Mouse (Mus musculus) CH12.LX (cell line): ENCODE measurements around the gene C1rl. TPM values are rescaled to one million over a fixed set of nuclear protein-coding genes. Genes with fewer than 3 reads are reported as not detected.

Experiments used
- DNase-seq: peaks from one replicate; pipeline ENCODE4 v3.0.0-alpha.2; 2013; ENCODE audit errors: extremely low read depth
- H3K27ac ChIP-seq: 2 replicates; pipeline ENCODE4 v1.5.1; 2012; ENCODE audit warnings: low read depth, mild to moderate bottlenecking, control low read depth, moderate library complexity; ENCODE audit not compliant: insufficient read depth
- H3K27me3 ChIP-seq: replicated peaks from 2 replicates; pipeline ENCODE3; 2012; ENCODE audit warnings: inconsistent platforms
- H3K36me3 ChIP-seq, 2 experiments: replicated peaks in 1 of 2; 2 replicates each; pipeline versions ENCODE3 to v1.6.1; 2012; ENCODE audit warnings: inconsistent platforms in 1 of 2, low read length in 1 of 2, mild to moderate bottlenecking in 1 of 2, mixed read lengths in 1 of 2, moderate library complexity in 1 of 2; ENCODE audit not compliant: control insufficient read depth in 1 of 2, insufficient read depth in 1 of 2
- H3K4me1 ChIP-seq, 2 experiments: 2 replicates each; pipeline ENCODE4 v1.6.1; 2012; ENCODE audit warnings: inconsistent platforms in 1 of 2, moderate library complexity in 1 of 2; ENCODE audit not compliant: insufficient read depth in 2 of 2, control insufficient read depth in 1 of 2
- H3K4me2 ChIP-seq: 2 replicates; pipeline ENCODE4 v1.6.1; 2012; ENCODE audit warnings: low read depth, mild to moderate bottlenecking, control low read depth; ENCODE audit not compliant: poor library complexity, insufficient read depth, severe bottlenecking
- H3K4me3 ChIP-seq, 3 experiments: fragments of 150-350 bp in 1 of 3; sonication (generic) in 1 of 3; replicated peaks in 1 of 3; 2 replicates each; pipeline versions ENCODE3 to v1.5.1; 2011 to 2012; ENCODE audit warnings: low read depth in 2 of 3, low read length in 2 of 3, mild to moderate bottlenecking in 2 of 3, moderate library complexity in 2 of 3, control low read depth in 1 of 3, improper control_type of control experiment in 1 of 3, inconsistent platforms in 1 of 3, mixed read lengths in 1 of 3; ENCODE audit not compliant: poor library complexity in 1 of 3
- H3K79me2 ChIP-seq: replicated peaks from 2 replicates; pipeline ENCODE4 v1.6.1; 2012; ENCODE audit warnings: mild to moderate bottlenecking, moderate library complexity; ENCODE audit not compliant: control insufficient read depth, poor library complexity, insufficient read depth, severe bottlenecking; ENCODE audit errors: extremely low read depth
- H3K9ac ChIP-seq: 2 replicates; pipeline ENCODE4 v1.6.1; 2012; ENCODE audit warnings: low read depth, mild to moderate bottlenecking, control low read depth, moderate library complexity; ENCODE audit not compliant: insufficient read depth
- H3K9me3 ChIP-seq: replicated peaks from 2 replicates; pipeline ENCODE3; 2012; ENCODE audit warnings: low read length, inconsistent platforms, mixed read lengths
- BHLHE40 ChIP-seq: IDR thresholded peaks from 2 replicates; pipeline ENCODE4 v1.6.1; 2011; ENCODE audit warnings: mild to moderate bottlenecking, low read depth, low read length, improper control_type of control experiment
- CHD1 ChIP-seq: IDR thresholded peaks from 2 replicates; pipeline ENCODE4 v1.6.1; 2012; ENCODE audit warnings: low read depth, low read length, improper control_type of control experiment, inconsistent platforms
- CHD2 ChIP-seq: IDR thresholded peaks from 2 replicates; pipeline ENCODE4 v1.6.1; 2011; ENCODE audit warnings: low read length, improper control_type of control experiment
- E2F4 ChIP-seq: IDR thresholded peaks from 2 replicates; pipeline ENCODE4 v1.6.1; 2011; ENCODE audit warnings: low read depth, low read length, improper control_type of control experiment; ENCODE audit not compliant: insufficient replicate concordance
- ETS1 ChIP-seq: conservative IDR thresholded peaks from 2 replicates; pipeline ENCODE4 v1.6.1; 2012; ENCODE audit warnings: low read depth, mild to moderate bottlenecking, inconsistent platforms, low read length, improper control_type of control experiment, moderate library complexity
- IRF4 ChIP-seq: IDR thresholded peaks from 2 replicates; pipeline ENCODE4 v1.6.1; 2014; ENCODE audit warnings: low read depth, mild to moderate bottlenecking, inconsistent platforms, low read length, improper control_type of control experiment
- KAT2A ChIP-seq: IDR thresholded peaks from 2 replicates; pipeline ENCODE4 v1.6.1; 2012; ENCODE audit warnings: low read length, improper control_type of control experiment, inconsistent platforms; ENCODE audit not compliant: insufficient replicate concordance
- MAX ChIP-seq: IDR thresholded peaks from 2 replicates; pipeline ENCODE4 v1.6.1; 2011; ENCODE audit warnings: low read length, improper control_type of control experiment
- MAZ ChIP-seq: IDR thresholded peaks from 2 replicates; pipeline ENCODE4 v1.6.1; 2012; ENCODE audit warnings: low read depth, mild to moderate bottlenecking, inconsistent platforms, low read length, improper control_type of control experiment, moderate library complexity
- MEF2A ChIP-seq: IDR thresholded peaks from 2 replicates; pipeline ENCODE4 v1.6.1; 2014; ENCODE audit warnings: low read depth, mild to moderate bottlenecking, inconsistent platforms, low read length, improper control_type of control experiment, borderline replicate concordance
- MXI1 ChIP-seq: IDR thresholded peaks from 2 replicates; pipeline ENCODE4 v1.6.1; 2011; ENCODE audit warnings: mild to moderate bottlenecking, low read depth, low read length, improper control_type of control experiment
- MYC ChIP-seq: IDR thresholded peaks from 2 replicates; pipeline ENCODE4 v1.6.1; 2011; ENCODE audit warnings: low read depth, mild to moderate bottlenecking, improper control_type of control experiment, low read length
- NELFE ChIP-seq: IDR thresholded peaks from 2 replicates; pipeline ENCODE4 v1.6.1; 2011; ENCODE audit warnings: low read depth, low read length, improper control_type of control experiment
- NRF1 ChIP-seq: IDR thresholded peaks from 2 replicates; pipeline ENCODE4 v1.6.1; 2014; ENCODE audit warnings: low read depth, mild to moderate bottlenecking, inconsistent platforms, low read length, improper control_type of control experiment, moderate library complexity
- POLR2A ChIP-seq: IDR thresholded peaks from 2 replicates; pipeline ENCODE4 v1.6.1; 2011; ENCODE audit warnings: low read depth, mild to moderate bottlenecking, improper control_type of control experiment, low read length
- RAD21 ChIP-seq: IDR thresholded peaks from 2 replicates; pipeline ENCODE4 v1.6.1; 2011; ENCODE audit warnings: low read depth, mild to moderate bottlenecking, low read length, improper control_type of control experiment, moderate library complexity
- RCOR1 ChIP-seq: conservative IDR thresholded peaks from 2 replicates; pipeline ENCODE4 v1.6.1; 2012; ENCODE audit warnings: low read depth, mild to moderate bottlenecking, inconsistent platforms, low read length, improper control_type of control experiment
- SIN3A ChIP-seq: IDR thresholded peaks from 2 replicates; pipeline ENCODE4 v1.6.1; 2012; ENCODE audit warnings: low read length, improper control_type of control experiment, inconsistent platforms
- TBP ChIP-seq: conservative IDR thresholded peaks from 2 replicates; pipeline ENCODE4 v1.6.1; 2011; ENCODE audit warnings: low read depth, low read length, improper control_type of control experiment
- TCF12 ChIP-seq: IDR thresholded peaks from 2 replicates; pipeline ENCODE4 v1.6.1; 2014; ENCODE audit warnings: low read depth, mild to moderate bottlenecking, inconsistent platforms, low read length, improper control_type of control experiment
- ZC3H11A ChIP-seq: IDR thresholded peaks from 2 replicates; pipeline ENCODE4 v1.6.1; 2012; ENCODE audit warnings: low read depth, mild to moderate bottlenecking, inconsistent platforms, low read length, improper control_type of control experiment
- ZKSCAN1 ChIP-seq: IDR thresholded peaks from 2 replicates; pipeline ENCODE4 v1.6.1; 2012; ENCODE audit warnings: low read depth, inconsistent platforms, low read length, improper control_type of control experiment, borderline replicate concordance
- ZMIZ1 ChIP-seq: IDR thresholded peaks from 2 replicates; pipeline ENCODE4 v1.6.1; 2012; ENCODE audit warnings: low read depth, mild to moderate bottlenecking, inconsistent platforms, low read length, improper control_type of control experiment
- dilution Hi-C: fragments of 300-500 bp; cut with MboI; formaldehyde crosslinking; loops from 2 replicates; pipeline ENCODE4 v1.14.3; 2020; ENCODE audit warnings: low sequenced_read_pairs; ENCODE audit not compliant: extremely low pct_unique_long_range_greater_than_20kb, extremely low pct_ligation_motif_present
- in situ Hi-C: fragments of 300-500 bp; cut with MboI; formaldehyde crosslinking; loops from 3 replicates; pipeline ENCODE4 v1.14.3; 2019; ENCODE audit warnings: low sequenced_read_pairs, low pct_ligation_motif_present, low pct_unique_long_range_greater_than_20kb, mixed read lengths
- polyA plus RNA-seq: library from polyadenylated mRNA; unstranded; fragments of >175 nt; gene quantifications from 2 replicates; pipeline ENCODE4 v1.2.1, GENCODE M21; 2012; ENCODE audit warnings: low read depth; ENCODE audit not compliant: insufficient read length
- total RNA-seq, 2 experiments: library from RNA; depleted of rRNA; stranded (reverse); fragments of 300-350 nt in 1 of 2; fragments of >200 nt in 1 of 2; gene quantifications; 2 replicates each; pipeline ENCODE4 v1.2.3; 2012 to 2014

C1rl gene
- total and polyA plus RNA-seq, 3 experiments = 0.59 to 2.4 (median 1.2) TPM

DNA sequence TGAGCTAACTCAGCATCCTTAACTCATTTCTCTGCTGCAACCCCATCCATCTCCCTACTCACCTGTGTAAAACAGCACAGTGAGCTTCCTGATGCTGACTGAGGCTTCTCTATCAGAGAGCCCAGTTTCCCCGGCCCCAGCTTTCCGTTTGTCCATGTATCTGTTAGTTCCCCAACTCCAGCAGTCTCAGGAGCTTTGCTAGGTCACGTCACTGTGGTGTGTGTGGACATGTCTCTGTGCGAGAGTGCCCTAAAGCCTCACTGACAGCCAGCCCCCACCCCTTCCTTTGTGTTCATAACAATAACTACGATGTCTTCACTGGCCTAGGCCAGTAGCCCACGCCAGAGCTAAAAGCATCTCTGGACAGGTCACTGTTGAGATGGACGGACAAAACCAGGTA, 16.7 kb upstream of the C1rl start:
- H3K9ac ChIP-seq = peak overlapping the region; percentile 67; the same call in 1 of the 2 replicates
- H3K79me2 ChIP-seq = peaks cover 4% of the 10 kb centered on the region; the same call in 1 of the 2 replicates
- DNase-seq = no peak
- 0 out of 2 replicates have a peak, but pooled peaks have one; percentile 38 for TF ChIP-seq MAZ
- no peak for TF ChIP-seq E2F4
- peak overlapping the region; percentile 57 for H3K4me2 ChIP-seq
- H3K27ac ChIP-seq = peak overlapping the region; percentile 68
- dilution Hi-C loops (no loop called here), in situ Hi-C loops (loop anchor here (10.0 kb wide), 1 partner anchor 69 kb away; the partner anchor contains the start of gene C1s1)
- H3K4me1 ChIP-seq = peaks cover 17 to 48% of the 10 kb centered on the region in 2 experiments
- H3K27me3 ChIP-seq = peaks cover 29% of the 10 kb centered on the region
- H3K9me3 ChIP-seq = no peaks in the 10 kb centered on the region
- H3K36me3 ChIP-seq = no peaks in the 10 kb centered on the region
- H3K4me3 ChIP-seq = peak overlapping the region; percentile 45 to 51 (median 45)

GRCm38 (mm10) chr6:124476796-124477195, 16.1 kb upstream of the C1rl start:
- in situ Hi-C loops = loop anchor here (10.0 kb wide), 1 partner anchor 68 kb away; the partner anchor contains the start of gene C1s1
- H3K27ac ChIP-seq = peak overlapping the region; percentile 80

DNA sequence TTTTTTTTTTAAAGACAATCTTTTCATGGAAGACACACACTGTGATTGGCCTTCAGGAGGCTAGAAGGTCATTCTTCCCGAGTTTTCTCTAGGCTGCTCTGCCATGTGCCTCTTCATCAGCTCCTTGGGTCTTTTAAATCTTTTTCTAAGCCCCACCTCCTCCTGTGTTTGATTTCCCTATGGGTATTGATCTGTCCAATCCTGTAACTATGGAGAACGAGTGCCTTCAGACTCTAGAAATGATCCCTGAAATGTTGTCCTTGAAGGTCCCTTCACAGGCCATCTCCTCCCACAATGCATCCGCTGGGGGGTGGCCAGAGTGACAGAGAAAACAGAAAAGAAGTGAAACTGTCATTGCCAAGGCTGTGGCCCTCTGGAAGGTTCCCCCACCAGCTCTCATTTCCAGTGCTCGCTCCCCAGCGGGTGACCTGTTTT, 15.7 kb upstream of the C1rl start:
- Histone ChIP-seq H3K4me2 (peak overlapping the region; percentile 57), H3K9me3 (no peaks in the 10 kb centered on the region), H3K36me3 (no peaks in the 10 kb centered on the region), H3K4me3 (peak overlapping the region in 2 of 3 experiments; percentile 37 to 45), H3K9ac (peak overlapping the region; percentile 67), H3K27ac (peak overlapping the region; percentile 78), H3K27me3 (peaks cover 23% of the 10 kb centered on the region), H3K79me2 (peaks cover 4% of the 10 kb centered on the region; the same call in 1 of the 2 replicates), H3K4me1 (peaks cover 17 to 56% of the 10 kb centered on the region in 2 experiments)
- in situ Hi-C loops (loop anchor here (10.0 kb wide), 1 partner anchor 68 kb away; the partner anchor contains the start of gene C1s1), dilution Hi-C loops (no loop called here)
- TF ChIP-seq POLR2A (peak; percentile 60), RCOR1 (0 out of 2 replicates have a peak, but pooled peaks have one; percentile 37), CHD1 (peak; percentile 29; the same call in 1 of the 2 replicates), SIN3A (peak; percentile 78), ZMIZ1 (peak; percentile 51; the same call in 1 of the 2 replicates), NRF1 (no peak), ETS1 (no peak), CHD2 (peak; percentile 6; the same call in 1 of the 2 replicates), TCF12 (peak; percentile 17; the same call in 1 of the 2 replicates), ZC3H11A (no peak), MEF2A (no peak), TBP (peak; percentile 83), ZKSCAN1 (no peak), MYC (peak; percentile 70), IRF4 (peak; percentile 63; the same call in 1 of the 2 replicates), NELFE (0 out of 2 replicates have a peak, but pooled peaks have one; percentile 49), KAT2A (0 out of 2 replicates have a peak, but pooled peaks have one; percentile 20), MAX (peak; percentile 71; the same call in 1 of the 2 replicates)
- peak; percentile 72 for DNase-seq

More at GRCm38 (mm10) chr6:124476796-124477195, 16.1 kb upstream of the C1rl start:
- dilution Hi-C loops = no loop called here
- no peaks in the 10 kb centered on the region for H3K36me3 ChIP-seq
- H3K79me2 ChIP-seq = peaks cover 4% of the 10 kb centered on the region; the same call in 1 of the 2 replicates
- peaks cover 23% of the 10 kb centered on the region for H3K27me3 ChIP-seq
- H3K9ac ChIP-seq = peak overlapping the region; percentile 67
- peaks cover 17 to 54% of the 10 kb centered on the region in 2 experiments for H3K4me1 ChIP-seq
- peak overlapping the region; percentile 33 to 45 (median 37) for H3K4me3 ChIP-seq
- no peaks in the 10 kb centered on the region for H3K9me3 ChIP-seq
- peak overlapping the region; percentile 57 for H3K4me2 ChIP-seq
- no peak for TF ChIP-seq NRF1
- no peak for TF ChIP-seq BHLHE40
- peak; percentile 11; the same call in 1 of the 2 replicates for TF ChIP-seq TCF12
- TF ChIP-seq MXI1 = 0 out of 2 replicates have a peak, but pooled peaks have one; percentile 42
- no peak for TF ChIP-seq RAD21
- no peak for DNase-seq
